Mouse (Mus musculus) heart, postnatal 25 days (tissue): ENCODE measurements around the gene Olfr1437. TPM values are rescaled to one million over a fixed set of nuclear protein-coding genes. Genes with fewer than 3 reads are reported as not detected.
"Not testable (repeated sequence)": the region's sequence is repeated elsewhere in the genome, so short reads cannot be mapped to it uniquely, and the experiment has no call there.

ENCODE experiments used
- DNase-seq: peaks from one replicate; pipeline ENCODE4 v3.0.0; 2022; ENCODE audit warnings: low spot score
- intact Hi-C: fragments of 180-260 bp; cut with DNase I; formaldehyde crosslinking; loops from one replicate; pipeline ENCODE4 v1.15.1; 2025
- total RNA-seq, 2 experiments: library from RNA; stranded (reverse); gene quantifications; 2 replicates each; pipeline ENCODE4 v1.2.3; 2021

Olfr1437 gene
- not detected for total RNA-seq

DNA sequence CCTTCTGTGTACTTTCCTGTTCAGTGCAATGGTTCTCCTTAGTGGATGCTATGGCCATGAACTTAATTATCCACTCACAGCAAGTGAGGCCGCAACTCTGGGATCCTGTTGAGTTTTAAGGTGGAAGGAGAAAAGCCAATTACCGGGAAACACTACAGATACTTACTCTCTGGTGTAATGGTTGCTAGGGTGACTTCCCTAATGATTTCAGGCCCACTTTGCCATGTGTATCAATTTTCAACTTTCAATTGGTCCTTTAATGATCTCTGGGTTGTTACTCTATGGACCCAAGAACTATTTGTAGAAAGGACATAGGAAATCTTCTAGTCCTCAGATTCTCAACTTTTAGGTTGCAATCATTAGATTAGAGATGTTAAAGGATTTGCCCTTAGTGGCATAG is at the start of gene Olfr1437:
Gene Olfr1437, minus strand, starts transcription at position 101 of the 400 bp plus-strand sequence.
- no peak for DNase-seq
- intact Hi-C loops = no loop called here

DNA sequence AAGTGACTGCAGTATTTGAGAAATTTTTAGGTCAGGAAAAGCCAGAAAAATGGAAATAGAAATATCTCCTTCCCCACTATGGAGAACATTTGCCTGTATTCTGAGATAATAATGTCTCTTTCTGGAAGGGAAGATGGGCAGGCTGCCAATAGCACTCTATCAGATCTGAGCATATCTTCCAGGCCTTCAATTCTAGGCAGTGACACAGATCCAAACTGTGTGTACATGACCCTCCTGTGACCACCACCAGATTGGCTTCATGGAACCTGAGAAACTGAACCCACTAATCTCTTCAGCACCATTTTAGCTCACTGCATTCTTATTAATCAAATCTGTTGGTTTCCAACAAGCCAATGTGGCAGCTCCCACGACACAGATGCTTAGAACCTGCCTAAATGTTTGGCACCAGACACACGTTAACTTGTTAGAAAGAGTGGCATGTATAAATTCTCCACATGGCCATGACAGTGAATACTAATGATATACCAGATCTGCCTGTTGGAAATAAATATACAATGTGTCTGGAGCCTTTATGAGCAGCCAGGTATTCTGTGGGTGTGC is 49.6 kb upstream of the Olfr1437 start:
- intact Hi-C loops = no loop called here
- DNase-seq = no peak

DNA sequence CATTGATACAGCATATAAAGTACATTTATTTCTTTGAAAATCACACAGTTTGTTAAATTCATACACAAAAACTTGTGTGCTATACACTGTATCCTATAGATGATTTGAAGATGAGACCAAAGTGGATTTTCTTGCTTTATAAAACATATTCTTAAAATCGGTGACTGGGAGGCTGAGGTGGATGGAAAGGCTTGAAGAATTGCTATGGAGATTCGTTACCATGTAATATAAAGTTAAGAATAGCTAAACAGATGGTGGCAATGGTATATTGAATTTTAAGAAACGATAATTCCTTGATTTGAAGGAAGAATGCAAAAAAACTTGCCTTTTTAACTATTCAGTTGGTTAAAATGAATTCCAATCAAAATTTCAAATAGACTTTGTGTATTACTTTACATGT is 48.1 kb upstream of the Olfr1437 start:
- intact Hi-C loops = no loop called here
- no peak for DNase-seq

DNA sequence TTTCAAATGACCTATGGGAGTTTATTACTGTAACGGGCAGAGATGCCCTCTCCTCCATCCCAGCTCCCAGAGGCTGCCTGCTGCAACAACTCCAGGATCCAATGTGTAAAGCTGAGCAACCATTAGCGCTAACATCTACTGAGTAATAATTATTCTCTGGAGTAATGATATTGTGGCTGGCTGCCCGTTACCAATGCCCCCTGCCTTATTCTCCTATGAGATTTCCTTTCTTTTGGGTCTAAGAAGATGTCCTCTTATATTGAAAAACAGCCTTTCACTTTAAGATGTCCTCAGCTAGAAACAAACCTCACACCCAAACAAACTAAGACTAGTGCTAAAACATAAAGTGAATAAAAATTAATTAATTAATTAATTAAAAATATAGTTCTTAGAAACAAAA is 10.9 kb upstream of the Olfr1437 start, which contains the start of gene Olfr1438-ps1:
Gene Olfr1438-ps1, minus strand, starts transcription at position 101 of the 400 bp plus-strand sequence.
- no peak for DNase-seq
- intact Hi-C loops = no loop called here

DNA sequence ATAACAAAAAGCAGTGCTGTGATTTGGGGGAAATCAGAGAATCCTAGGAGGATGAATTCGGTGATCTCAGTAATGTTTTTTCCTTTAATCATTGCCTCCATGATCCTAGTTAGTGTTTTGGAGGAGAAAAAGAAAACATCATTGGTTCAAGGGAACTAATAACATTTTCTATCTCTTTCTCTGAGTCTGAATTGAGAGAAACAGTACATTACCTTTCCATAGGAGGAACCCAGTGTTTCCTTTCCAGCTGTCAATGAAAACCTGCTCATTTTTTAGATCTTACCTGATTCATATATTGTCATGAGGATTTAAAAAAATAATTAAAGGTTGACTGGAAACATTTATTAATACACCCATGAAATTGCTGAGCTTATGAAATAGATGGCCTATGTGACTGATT is 25.9 kb downstream of the Olfr1437 start, which contains the start of gene Olfr1436:
Gene Olfr1436, minus strand, starts transcription at position 101 of the 400 bp plus-strand sequence.
- intact Hi-C loops, DNase-seq: not testable (repeated sequence)

DNA sequence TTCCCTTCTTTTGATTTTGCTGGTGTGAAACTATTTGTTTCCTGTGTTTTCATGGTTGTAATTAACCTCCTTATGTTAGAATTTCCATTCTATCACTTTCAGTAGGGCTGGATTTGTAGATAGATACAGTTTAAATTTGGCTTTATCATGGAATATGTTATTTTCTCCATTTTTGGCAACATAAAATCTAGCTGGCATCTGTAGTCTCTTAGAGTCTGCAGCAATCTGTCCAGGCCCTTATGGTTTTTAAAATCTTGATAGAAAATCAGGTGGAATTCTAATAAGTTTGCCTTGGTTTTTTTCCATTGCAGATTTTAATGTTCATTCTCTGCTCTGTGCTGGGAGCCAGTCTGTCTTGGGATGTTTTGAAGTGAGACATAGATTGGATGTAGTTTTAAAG is 31.9 kb downstream of the Olfr1437 start:
- intact Hi-C loops = no loop called here
- no peak for DNase-seq

DNA sequence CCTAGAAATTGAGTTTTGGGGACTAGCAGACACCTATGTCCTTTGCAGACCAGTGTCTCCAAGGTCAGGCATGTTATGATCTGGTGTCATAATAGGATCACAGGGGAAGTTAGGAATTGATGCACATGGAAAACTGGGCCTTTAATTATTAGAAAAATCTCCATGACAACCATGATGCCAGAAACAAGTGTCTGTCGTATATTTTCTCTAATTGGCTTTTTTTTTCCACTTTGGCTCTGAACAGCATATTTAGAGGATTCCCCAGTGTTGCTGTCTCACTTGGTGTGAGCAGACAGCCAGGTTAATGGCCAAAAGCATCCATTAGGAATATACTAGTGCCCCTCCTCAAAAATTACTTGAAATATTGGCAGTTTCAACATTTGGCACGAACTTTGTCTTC is 45.3 kb downstream of the Olfr1437 start, which contains the start of gene Olfr1434:
Gene Olfr1434, plus strand, starts transcription at position 301 of the 400 bp plus-strand sequence.
- intact Hi-C loops = no loop called here
- DNase-seq = no peak

Other genes with a start within 250 kb of the Olfr1437 start
- gene Olfr1425, start 247.4 kb downstream of the Olfr1437 start, total RNA-seq = not detected
- gene Olfr1426, start 233.1 kb downstream of the Olfr1437 start, total RNA-seq = not detected
- gene Olfr1427, start 221.8 kb downstream of the Olfr1437 start, total RNA-seq = not detected
- not detected for gene Olfr1428, start 209.2 kb downstream of the Olfr1437 start, total RNA-seq
- gene Olfr76, start 201.9 kb downstream of the Olfr1437 start, total RNA-seq = not detected
- gene Olfr1555-ps1, start 155.0 kb downstream of the Olfr1437 start, total RNA-seq = not detected
- gene Olfr1431, start 124.5 kb downstream of the Olfr1437 start, total RNA-seq = not detected
- gene Olfr1432, start 92.5 kb downstream of the Olfr1437 start, total RNA-seq = not detected
- not detected for gene Olfr262, start 83.4 kb downstream of the Olfr1437 start, total RNA-seq
- gene Olfr235, start 64.1 kb downstream of the Olfr1437 start, total RNA-seq = not detected
- gene Olfr1434, start 45.2 kb downstream of the Olfr1437 start, total RNA-seq = not detected
- gene Olfr1436, start 26.0 kb downstream of the Olfr1437 start, total RNA-seq = not detected
- not detected for gene Olfr1438-ps1, start 10.8 kb upstream of the Olfr1437 start, total RNA-seq
- not detected for gene Olfr1440, start 62.2 kb upstream of the Olfr1437 start, total RNA-seq
- not detected for gene Olfr1441, start 92.3 kb upstream of the Olfr1437 start, total RNA-seq
- gene Pfpl, start 102.8 kb upstream of the Olfr1437 start, total RNA-seq = not detected
- 1 to 10 TPM; 7.4 to 8.3 TPM for gene Mpeg1, start 135.7 kb upstream of the Olfr1437 start, total RNA-seq
- gene Dtx4, start 176.4 kb upstream of the Olfr1437 start, total RNA-seq = 1 to 10 TPM; 6.8 to 8.1 TPM
- gene Fam111a, start 220.6 kb upstream of the Olfr1437 start, total RNA-seq = 1 to 10 TPM; 5.6 to 6.1 TPM